Mouse (Mus musculus) embryonic fibroblast, embryonic 13.5 days (primary cell): ENCODE results near the gene Fam98c.

Source experiments
- CTCF ChIP-seq: IDR thresholded peaks from 2 replicates; pipeline ENCODE4 v1.5.1; 2011; ENCODE audit warnings: mild to moderate bottlenecking, control low read depth, low read length, moderate library complexity, borderline replicate concordance; ENCODE audit not compliant: insufficient read depth
- POLR2A ChIP-seq: IDR thresholded peaks from 2 replicates; pipeline ENCODE4 v1.6.1; 2011; ENCODE audit warnings: low read depth, mild to moderate bottlenecking, control low read depth, low read length, moderate library complexity

DNA sequence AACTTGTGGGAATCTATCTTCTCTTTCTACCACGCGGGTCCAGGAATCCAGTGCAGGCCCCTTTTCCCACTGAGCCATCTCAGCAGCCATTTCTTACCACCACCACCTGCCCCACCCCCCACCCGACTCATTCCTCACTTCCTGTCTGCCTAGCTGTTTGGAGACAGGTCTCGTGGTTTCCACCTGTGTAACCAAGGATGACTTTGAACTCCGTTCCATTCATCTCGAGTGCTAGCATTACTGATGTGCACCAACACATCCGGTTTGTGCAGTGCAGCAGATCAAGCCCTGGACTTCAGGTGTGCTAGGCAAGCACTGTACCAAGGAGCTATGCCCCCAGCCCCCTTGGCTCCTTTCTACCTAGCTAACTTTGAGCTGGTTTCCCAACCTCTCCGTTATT lies 14.6 kb downstream of the Fam98c start:
- TF ChIP-seq POLR2A (no peak), CTCF (no peak)
